Mouse (Mus musculus) heart, adult 2 months (tissue): Measurements from ENCODE around the gene Efna3.

Source experiments
- CTCF ChIP-seq: fragments of 200-600 bp; IDR thresholded peaks from 2 replicates; pipeline ENCODE4 v1.8.1; 2022; ENCODE audit warnings: antibody characterized with exemption, mild to moderate bottlenecking, moderate library complexity
- EP300 ChIP-seq: fragments of 200-500 bp; IDR thresholded peaks from 2 replicates; pipeline ENCODE4 v1.6.1; 2011; ENCODE audit warnings: low read depth, low read length, control low read depth; ENCODE audit not compliant: insufficient read depth
- POLR2A ChIP-seq: fragments of 200-500 bp; IDR thresholded peaks from 2 replicates; pipeline ENCODE4 v1.6.1; 2011; ENCODE audit warnings: mild to moderate bottlenecking, low read depth, low read length, control low read depth; ENCODE audit not compliant: insufficient read depth

DNA sequence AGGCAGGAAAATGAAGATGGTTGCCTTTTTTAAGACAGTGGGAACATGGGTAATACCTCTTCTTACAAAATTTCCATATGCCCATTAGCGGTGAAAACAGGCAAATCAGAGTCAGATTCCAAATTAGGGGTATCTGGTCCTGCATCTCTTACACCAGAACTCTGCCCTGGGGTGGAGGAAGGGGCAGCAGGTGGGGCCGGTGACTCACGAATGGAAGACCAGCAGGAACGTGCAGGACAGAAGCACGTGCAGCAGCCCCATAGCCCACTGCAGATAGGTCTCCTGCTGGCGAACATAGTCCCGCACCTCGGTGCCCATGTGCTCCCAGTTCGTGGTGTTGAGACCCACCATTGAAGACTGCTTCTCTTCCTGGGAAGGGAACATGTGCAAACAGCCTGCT lies 33.3 kb upstream of the Efna3 start:
- TF ChIP-seq POLR2A, result no peak
- TF ChIP-seq EP300, result no peak
- TF ChIP-seq CTCF, result no peak
